Mouse (Mus musculus): ENCODE measurements around the gene Tspan8.
A peak's percentile ranks its signal among the peaks of the same experiment; 100 is the strongest.

Tspan8 gene

DNA sequence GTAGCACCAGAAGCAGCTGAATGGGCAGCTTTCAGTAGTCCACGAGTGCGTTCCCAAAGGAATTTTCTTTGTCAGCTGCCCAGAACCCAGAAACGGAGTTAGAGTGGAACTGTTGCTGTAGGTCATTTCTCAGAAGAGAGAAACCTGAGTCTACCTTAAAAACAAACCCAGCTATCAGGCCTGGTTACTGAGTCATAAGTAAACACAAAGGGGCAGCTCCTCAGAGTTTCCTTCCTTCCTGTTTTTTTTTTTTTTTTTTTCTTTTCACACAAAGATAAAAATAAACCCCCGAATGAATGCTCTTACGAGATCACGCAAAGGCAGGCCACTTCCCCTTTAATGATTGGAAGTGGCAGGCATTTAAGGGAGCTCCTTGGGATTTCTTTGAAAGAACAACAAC lies at the start of gene Tspan8:
Tspan8 (plus strand) TSS at position 322 of the 400 bp plus-strand sequence.
- DNase-seq (ENCODE audit: low read depth, low spot score): no peak

DNA sequence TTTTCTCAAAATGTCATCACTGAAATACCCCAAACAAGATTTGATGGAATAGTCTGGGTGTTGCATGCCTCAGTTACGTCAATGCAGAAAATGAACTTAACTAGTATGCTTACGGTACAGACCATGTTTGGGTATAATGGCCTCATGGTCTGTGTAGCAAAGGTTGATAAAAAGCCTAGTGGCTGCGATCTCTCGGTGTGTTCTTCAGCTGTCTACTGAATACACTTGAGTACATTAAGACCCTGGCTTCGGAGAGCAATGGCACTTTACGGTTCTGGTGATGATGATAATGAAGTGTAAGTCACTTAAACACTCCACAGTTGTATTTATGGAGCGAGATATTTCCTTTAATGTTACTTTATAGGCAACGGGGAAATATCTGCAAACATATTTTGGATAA lies 46.6 kb upstream of the Tspan8 start:
- no peak for DNase-seq (ENCODE audit: low read depth, low spot score)

DNA sequence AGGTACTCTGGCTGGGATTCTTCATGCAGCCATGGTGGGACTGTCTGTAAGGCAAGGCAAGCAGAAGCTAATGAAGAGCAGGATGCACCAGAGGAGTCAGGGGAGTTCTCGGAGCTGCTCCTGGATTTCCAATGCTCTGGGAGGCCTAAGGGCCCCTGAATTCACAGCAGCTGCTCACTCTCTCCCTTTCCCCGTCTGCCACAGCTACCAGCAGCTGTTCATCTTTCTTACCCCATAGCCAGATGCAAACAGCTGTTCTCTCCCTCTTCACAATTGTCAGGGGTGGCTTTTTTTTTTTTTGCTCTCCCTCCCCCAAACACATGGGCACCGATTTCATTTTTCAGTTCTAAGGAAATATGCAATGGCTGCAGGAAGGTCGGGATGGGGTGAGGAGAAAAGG lies 42.2 kb upstream of the Tspan8 start:
- no peak for DNase-seq (ENCODE audit: low read depth, low spot score)

DNA sequence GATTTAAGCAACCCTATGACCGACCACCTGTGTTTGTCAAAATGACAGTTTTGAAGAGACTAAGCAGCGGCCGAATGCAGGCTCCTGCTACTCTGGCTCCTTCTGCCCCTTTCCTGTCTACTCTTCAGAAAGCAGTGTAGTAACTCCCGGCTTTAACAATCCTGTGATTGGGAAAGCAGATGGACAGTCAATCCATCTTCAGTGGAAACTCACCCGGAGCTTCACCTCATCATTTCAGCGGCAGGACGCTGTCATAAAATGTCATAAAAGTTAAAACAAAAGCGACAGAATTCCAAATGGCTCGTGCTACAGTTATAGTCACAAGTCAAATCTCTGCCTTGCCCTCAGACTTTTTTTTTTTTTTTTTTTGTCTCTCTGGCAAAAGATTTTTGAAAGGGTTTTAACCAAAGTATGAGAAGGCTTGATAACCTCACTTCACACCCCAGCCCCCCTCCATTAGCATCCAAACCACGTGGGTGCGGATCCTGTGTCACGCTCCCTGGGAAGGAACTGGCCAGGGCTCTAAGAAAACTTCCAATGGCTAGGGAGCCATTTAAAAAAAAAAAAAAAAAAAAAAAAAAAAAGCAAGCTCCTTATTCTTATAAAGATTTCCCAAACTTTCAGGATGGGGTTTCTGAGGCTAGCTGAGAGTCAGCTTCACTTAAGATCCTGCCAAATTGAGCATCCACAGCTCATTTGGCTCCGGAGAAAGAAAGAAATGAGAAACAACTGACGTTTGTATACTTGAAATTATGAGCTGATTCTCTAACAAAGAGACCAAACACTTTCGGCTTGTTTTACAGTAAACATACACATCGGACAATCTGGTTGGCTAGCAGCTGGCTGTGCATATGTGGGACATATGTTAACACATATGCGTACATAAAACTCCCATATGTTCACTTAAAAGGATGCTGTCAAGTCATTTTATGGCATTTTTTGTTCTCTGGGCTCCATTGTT lies 40.4 kb upstream of the Tspan8 start:
- DNase-seq (ENCODE audit: low read depth, low spot score): no peak

DNA sequence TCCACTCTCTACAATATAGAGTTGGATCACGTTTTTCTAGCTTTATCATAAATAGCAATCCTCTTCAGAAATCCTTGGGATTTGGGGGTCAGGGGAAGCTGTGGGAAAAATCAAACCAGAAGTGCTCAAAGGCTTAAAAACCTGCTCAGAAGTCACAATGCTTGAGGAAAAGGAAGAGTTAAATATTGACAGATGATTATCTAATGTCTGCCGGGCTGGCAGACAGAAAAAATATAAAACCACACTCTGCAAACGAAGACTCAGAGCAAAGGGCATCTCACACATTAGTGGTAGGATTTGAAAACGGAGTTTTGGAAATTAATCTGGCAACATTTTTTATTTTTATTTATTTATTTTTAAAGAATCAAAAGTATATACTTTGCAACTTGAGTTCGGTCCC lies 39.3 kb upstream of the Tspan8 start:
- DNase-seq (ENCODE audit: low read depth, low spot score): no peak

DNA sequence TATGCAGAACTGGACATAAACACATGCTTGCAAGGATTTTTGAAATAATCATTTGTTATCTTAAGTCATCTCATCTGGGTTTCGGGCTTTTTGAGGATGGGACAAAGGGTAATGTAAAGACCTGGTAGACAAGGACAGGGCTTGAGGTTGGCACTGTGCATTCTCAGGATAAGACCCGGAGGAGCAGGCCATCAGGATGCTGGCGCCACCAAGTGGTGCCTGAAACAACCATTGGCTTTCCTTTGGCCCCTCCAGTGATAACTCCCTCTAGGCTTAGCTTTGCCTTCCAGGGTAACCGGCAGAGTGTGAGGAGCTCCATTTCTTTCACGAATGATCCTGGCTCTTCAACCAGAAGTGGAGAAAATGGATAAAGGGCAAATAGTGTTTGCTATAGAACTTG lies 38.0 kb upstream of the Tspan8 start:
- DNase-seq (ENCODE audit: low read depth, low spot score): peak; percentile 10

DNA sequence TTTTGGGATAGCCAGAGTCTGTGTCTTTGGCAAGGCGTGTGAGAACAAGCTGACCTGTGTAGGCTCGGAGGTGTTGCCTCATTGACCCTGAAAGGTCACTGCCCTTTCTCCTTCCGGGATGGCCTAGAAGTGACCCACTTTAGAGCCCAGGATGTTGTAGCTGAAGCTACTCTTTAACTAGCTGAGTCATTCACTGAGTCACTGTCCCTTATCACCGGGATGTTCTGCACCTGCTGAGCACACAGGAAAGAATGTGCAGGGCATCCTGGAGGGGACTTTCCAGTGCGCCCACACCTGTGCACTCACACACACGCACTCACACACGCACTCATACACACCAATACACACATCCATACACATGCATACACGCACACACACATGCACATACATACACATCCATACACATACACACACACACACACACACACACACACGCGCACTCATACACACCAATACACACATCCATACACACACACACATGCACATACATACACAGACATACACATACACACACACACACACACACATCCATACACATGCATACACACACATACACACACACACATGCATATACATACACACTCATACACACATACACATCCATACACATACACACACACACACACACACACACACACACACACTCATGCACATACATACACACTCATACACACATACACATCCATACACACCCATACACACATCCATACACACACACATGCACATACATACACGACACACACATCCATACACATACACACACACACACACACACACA lies 36.2 kb upstream of the Tspan8 start:
- DNase-seq (ENCODE audit: low read depth, low spot score): no peak

DNA sequence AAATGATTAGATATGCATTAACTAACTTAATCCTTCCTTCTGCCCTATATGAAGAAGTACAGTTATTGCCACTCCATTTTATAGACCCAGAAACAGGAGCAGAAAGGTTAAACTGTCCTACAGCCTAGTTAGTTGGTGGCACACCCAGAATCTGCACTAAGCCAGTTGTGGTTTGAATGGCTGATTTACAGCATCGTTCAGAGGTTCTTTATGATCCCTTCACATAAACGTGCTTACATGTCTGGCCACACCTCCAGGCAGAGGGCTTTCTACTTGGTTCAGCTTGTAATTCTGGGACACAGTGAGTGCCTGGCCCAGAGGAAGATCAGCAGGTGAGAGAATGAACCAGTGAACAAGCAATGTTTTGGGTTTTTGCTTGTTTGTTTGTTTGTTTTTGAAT lies 33.4 kb upstream of the Tspan8 start:
- DNase-seq (ENCODE audit: low read depth, low spot score): no peak

DNA sequence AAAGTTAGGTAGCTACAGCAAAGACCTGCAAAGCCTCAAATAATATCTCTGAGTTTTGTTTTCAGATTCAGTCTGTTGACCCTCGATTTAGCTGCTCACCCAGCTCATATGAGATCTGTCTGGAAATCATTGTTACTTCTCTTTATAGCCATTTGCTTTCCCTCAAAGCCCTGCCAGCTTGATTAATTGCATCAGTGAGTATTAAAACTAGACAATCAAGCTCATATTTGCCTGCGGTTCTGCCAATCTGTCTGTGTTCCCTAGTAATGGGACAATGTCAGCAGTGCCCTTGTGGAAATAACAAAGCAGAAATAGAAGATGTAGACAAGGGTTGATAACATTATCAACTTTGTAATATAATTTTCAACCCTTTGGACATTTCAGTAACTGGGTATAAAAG lies 25.8 kb upstream of the Tspan8 start:
- no peak for DNase-seq (ENCODE audit: low read depth, low spot score)

DNA sequence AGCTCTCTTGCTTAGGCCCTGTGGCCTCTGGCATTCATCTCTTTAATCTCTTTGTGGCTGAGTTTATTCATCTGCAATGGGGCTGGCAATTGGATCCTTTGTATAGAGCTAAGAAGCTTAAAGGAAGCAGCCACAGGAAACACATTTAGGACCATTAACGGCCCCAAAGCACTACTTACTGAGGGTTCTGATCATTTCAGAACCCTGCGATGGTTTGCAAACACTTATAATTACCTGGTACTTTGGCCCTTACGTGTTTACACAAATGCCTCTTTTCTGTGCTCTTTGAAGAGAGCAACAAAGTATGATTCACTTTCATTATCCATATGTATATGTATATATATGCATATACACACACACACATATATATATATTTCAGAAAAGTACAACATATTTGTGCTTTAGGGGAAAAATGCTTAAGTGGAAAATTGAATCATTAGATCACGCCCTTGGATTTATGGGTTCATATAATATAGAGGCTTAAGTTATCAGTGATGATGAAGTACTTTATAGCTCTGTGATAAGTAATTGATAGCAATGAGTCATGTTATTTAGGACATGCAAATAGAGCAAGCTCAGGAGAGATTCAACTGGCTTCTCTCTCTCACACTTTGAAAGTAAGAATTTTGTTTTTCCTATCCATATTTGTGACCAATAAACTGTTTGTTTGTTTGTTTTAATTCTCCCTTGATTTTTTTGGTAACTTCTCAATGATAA lies 20.4 kb upstream of the Tspan8 start:
- no peak for DNase-seq (ENCODE audit: low read depth, low spot score)

DNA sequence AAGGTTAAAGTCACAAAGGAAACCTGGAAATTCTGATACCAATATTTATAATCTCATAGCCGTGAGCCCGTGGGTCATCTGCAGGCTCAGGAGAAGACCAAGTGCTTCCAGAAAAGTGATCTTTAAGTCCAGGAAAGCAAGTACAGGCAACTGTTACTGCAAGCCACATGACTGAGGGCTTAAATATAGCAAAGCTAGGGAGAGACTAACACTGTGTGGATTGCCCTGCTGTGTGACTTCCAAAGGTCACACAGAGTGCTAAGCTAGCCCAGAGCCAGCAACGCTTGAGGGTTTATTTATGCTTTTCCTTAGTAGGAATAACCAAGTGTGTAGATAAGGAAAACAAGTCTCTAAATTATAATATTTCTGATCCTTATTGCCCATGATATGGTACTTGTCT lies 15.2 kb upstream of the Tspan8 start:
- no peak for DNase-seq (ENCODE audit: low read depth, low spot score)

DNA sequence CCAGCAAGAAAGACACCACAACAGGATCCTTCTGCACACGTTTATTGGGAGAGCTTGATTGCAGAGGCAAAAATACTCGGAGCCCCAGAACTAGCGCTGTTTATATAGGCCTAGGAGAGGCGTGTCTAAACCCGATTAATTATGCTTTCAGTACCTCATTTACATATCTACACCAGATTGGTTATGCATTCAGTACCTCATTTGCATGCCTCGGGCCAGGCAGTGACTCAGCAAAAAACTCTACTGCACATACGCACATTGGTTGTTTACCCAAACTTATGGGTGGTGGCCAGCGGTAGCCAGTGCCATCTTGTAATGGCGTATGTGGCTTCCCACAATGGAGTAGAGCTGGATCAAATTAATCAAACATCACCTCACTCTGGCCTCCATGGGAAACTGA lies 13.6 kb upstream of the Tspan8 start:
- DNase-seq (ENCODE audit: low read depth, low spot score): peak; percentile 57

DNA sequence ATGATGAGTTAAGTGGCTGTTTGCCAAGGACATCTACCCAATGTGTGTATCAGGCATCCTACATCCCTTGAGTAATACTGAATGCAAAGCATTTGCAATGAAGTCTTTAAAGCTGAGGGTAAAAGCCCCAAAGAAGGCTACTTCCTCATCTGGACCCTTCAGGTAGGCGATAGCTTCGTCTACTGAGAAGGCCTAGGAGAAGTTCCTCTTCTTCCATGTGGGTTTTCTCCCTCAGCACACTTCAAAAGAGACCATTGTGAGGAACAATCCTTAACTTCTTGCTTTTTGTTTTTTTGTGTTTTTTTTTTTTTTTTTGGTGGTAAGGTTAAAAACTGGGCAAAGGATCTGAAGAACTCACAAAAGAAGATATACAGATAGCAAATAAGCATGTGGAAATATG lies 12.9 kb upstream of the Tspan8 start:
- DNase-seq (ENCODE audit: low read depth, low spot score): no peak

DNA sequence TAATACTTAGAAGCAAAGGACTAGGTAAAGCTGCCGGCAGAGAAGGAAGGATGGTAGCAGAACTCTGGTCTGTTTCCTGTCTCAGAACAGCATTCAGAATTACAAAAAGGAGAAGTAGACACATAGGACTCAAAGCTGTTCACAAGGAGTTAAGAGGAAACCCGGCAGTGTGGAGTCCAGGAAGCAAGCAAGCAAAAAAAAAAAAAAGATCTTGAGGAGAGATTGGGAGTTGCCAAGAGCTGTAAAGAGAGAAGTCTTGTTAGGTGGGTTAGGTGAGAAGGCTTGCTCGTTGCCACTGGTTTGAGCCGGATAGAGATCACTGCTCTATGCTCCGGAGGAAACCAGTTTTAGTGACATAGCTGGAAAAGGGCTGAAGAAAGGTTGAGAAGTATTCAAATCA lies 10.6 kb upstream of the Tspan8 start:
- no peak for DNase-seq (ENCODE audit: low read depth, low spot score)

DNA sequence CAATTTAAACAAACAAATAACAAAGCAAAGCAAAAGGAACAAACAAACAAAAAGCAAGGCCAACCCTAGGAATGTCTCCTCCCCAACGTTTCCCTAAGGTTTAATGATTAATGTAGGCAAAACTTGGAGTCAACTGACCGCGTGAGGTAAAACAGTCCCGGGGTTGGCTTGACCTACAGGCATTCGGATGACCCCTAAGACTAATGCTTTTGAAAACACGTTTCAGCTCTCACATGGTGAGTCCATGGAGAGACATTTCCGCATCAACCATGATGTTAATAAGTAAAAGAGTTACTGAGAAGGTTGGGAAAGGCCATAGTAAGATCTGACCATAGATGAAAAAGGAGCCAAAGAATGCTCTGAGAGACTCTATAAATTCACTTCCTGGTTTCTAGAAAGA lies 7.5 kb upstream of the Tspan8 start:
- peak; percentile 8 for DNase-seq (ENCODE audit: low read depth, low spot score)

DNA sequence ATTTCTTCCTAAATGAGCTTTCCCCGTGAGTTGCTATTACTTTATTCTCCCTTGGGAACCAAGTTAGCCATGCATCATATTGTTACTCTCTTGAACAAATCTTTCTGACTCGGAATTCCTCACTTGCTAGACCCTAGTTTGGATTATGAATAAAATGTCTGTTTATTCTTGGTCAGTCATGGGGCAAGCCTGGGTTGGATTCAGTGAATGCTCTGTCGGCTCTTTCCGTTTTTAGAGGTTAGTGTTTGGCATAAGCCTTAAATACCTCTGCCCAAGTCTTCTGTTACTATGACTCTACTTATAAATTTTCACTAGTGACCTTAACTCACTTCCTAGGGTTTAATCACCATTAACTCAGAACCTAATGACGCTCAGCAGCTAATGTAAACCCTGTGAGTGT lies 5.1 kb upstream of the Tspan8 start:
- DNase-seq (ENCODE audit: low read depth, low spot score): no peak

DNA sequence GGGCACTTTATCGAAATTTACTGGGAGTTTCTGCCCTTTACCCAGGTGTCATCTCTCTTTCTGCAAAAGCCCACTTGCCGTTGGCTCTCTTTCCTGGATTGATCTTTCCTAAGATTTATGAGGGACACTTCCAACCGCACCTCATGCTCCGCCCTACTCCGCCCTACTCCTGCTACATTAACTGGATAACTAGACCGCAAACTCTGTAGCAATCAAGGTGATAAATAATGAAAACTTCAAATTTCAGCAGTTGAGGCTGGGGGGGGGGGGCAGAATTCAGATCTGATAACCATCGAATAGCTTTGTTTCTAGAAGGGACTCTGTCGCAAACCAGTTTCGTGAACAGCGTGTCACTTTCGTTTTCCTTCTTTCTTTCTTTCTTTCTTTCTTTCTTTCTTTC lies 1.8 kb upstream of the Tspan8 start:
- DNase-seq (ENCODE audit: low read depth, low spot score): no peak

DNA sequence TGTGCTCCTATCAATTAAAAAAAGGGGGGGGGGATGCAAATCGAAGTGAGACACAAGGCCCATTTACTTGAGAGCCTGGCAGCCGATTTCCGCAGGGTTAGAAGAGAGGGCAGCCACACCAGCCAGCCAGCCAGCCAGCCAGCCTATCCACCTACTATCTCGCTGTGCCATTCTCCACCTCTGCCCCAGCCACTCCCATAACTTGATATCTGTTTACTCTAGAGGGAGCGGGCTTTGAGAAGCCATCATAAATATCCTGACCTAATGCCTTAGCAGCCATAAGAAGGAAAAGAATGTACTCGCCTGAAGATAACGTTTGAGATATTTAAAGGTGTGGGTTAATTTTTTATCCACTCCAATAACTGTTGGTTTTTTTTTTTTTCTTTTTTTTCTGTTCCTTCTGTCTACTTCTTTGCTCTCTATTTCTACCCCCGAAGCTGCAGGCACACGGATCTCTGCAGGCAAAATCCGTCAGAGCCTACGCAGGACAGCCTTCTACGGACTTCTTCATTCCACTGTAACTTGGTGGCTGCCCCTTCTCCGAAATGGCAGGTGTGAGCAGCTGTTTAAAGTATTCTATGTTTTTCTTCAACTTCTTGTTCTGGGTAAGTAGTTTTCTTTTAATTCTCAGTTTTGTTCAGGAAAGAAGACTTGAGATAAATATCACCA lies 558 bp downstream of the Tspan8 start:
- DNase-seq (ENCODE audit: low read depth, low spot score): no peak

DNA sequence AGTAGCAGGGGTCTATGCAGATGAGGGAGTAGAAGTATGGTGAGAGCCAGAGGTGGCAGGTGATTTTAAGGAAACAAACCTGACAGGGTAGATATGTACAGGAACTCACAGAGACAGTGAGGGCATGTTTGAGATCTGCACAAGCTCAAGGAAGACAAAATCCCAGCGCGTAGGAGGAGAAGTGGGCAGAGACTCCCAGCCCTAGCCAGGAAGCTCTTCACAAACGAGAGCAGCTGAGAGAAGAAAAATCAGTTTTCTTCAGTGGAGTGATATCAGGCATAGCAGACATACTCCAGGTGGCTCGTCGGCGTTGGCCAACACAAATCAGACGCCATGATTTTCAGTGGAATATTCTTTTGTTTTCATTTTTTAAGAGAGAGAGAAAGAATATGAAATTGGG lies 8.7 kb downstream of the Tspan8 start:
- DNase-seq (ENCODE audit: low read depth, low spot score): no peak

DNA sequence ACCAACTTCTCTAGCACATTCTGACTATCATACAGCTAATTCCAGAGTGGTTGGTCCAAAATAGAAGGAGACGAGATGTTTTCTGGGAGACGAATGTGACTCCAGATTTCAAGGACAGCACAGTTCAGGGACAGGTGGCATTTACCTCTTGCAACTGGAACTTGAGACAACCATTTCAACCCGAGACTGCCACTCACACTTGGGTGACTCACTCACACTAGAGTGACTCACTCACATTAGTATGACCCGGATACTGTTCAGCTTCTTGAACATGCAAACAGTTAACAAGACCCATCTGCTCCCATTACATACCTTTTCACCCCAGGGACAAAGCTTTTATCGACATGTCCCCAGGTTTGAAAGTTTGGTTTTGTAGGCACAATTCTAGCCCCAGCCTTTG lies 12.2 kb downstream of the Tspan8 start:
- no peak for DNase-seq (ENCODE audit: low read depth, low spot score)

DNA sequence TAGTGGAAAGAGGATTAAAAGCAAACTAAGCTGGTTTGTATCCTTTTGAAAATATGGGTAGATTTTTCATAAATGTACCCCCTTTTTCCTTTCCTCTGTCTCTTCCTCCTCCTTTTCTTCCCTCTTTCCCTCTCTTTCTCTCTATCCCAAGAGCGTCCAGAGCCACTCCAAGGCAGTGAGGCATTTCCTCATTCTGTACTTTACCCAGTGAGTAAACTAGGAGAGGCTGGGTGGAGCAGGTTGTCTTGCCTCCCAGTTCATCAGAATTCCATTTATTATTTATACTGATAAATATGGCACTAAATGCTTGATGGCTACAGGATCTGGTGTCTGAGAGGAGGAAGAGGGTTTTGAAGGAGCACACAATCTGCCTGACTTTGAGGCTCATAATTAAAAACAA lies 13.1 kb downstream of the Tspan8 start:
- no peak for DNase-seq (ENCODE audit: low read depth, low spot score)

DNA sequence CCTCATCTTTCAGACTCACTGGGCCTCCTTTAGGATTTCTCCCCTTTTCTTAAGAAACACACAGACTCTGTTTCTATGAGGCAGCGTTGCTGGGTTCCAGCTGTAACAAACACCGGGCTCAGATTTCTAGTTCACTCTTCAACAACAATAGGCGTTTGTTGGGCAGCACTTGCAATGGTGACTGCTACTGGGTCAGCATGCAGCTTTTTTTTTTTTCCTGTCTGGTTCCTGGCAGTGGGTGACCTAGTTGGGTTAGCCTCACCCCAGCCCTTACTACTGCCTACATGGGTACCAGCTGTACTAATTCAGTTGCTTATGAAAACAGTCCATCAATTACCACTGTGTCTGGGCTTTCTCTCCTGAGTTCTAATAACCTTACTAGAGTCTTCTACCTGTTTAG lies 14.1 kb downstream of the Tspan8 start:
- no peak for DNase-seq (ENCODE audit: low read depth, low spot score)
